9 mouse cellular contexts compared by ENCODE assay signal in the genomic region with DNA sequence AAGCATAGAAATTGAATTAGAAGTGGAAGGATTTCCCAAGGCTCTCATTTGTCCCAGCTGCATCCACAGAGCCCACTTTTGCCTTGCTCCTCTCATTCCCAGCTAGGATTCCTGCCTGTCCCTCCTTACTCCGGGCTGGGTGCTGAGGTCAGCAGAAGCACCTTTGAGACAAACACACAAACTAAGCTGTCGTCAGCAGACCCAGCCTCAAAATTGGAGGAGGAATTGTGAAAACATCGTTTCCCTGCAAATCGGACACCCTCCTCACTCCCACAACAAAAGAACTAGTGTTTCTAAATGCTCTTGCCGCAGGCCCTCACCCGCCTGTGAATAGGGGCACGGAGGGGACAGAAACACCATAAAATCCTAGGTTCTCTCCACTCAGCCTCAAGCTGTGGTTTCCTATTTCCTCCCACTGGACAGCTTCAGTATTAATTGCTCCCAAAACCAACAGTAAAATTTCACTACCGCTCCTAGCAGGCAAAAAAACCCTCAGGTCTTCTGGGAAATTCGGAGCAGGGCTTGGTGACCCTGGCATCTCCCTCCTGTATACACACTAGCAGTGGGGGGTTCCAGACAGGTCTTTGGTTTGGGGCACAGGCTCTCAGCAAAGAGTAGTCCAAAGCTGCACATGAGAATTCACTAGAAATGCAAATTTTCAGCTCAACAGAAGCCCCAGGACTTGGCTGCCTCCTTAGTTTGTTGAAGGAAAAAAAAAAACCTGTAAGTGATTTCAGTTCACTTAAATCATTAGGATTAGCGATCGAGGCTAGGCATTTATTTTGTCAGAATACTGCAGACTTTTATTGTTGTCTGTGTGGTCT.
DNase-seq lines count a peak whose midpoint lies in the region; ATAC-seq lines count a peak whose summit lies in the region.
"Had no signal": no experiment of that assay in that cellular context is flagged by ENCODE, and none has a peak within 500 bp of the region (broad histone marks: within the 10 kb centered on the region; RNA-seq: fewer than 3 reads in every experiment).

No protein-coding gene starts in this region.

- H3K27ac ChIP-seq in lung, embryonic 16.5 days (ENCODE audit: low read length) = peak overlapping the region; percentile 90
- H3K27ac ChIP-seq in embryonic facial prominence, embryonic 14.5 days (replicated peaks; ENCODE audit: low read depth, low read length) = peak overlapping the region; percentile 72
- H3K27ac ChIP-seq in hindbrain, embryonic 15.5 days (replicated peaks) = peak overlapping the region; percentile 16; the same call in 1 of the 2 replicates
- peak overlapping the region; percentile 15; the same call in 1 of the 2 replicates for H3K27ac ChIP-seq in neural tube, embryonic 12.5 days

- no peak overlapping the region for H3K4me3 ChIP-seq in lung, embryonic 16.5 days (ENCODE audit: low read length)
- H3K4me3 ChIP-seq in embryonic facial prominence, embryonic 14.5 days (ENCODE audit: low read depth, low read length) = peak overlapping the region; percentile 16; the same call in 1 of the 2 replicates
- no peak overlapping the region for H3K4me3 ChIP-seq in hindbrain, embryonic 15.5 days
- H3K4me3 ChIP-seq in neural tube, embryonic 12.5 days = no peak overlapping the region
- H3K4me3 ChIP-seq: megakaryocyte, embryonic 14.5 days had no signal

- H3K27me3 ChIP-seq in lung, embryonic 16.5 days (ENCODE audit: control insufficient read depth, insufficient read depth, low read depth, low read length) = no peaks in the 10 kb centered on the region
- no peaks in the 10 kb centered on the region for H3K27me3 ChIP-seq in embryonic facial prominence, embryonic 14.5 days (replicated peaks; ENCODE audit: control insufficient read depth, insufficient read depth, low read length)
- H3K27me3 ChIP-seq in hindbrain, embryonic 15.5 days = no peaks in the 10 kb centered on the region
- H3K27me3 ChIP-seq in neural tube, embryonic 12.5 days (replicated peaks) = no peaks in the 10 kb centered on the region
- H3K27me3 ChIP-seq: megakaryocyte, embryonic 14.5 days had no signal

- 0 out of 2 replicates have a peak overlapping the region, but pooled peaks have one; percentile 11 for H3K4me2 ChIP-seq in lung, embryonic 16.5 days (ENCODE audit: low read depth, low read length)
- H3K4me2 ChIP-seq in embryonic facial prominence, embryonic 14.5 days (ENCODE audit: low read depth, low read length) = peak overlapping the region; percentile 51
- peak overlapping the region; percentile 20 for H3K4me2 ChIP-seq in hindbrain, embryonic 15.5 days
- peak overlapping the region; percentile 44 for H3K4me2 ChIP-seq in neural tube, embryonic 12.5 days (replicated peaks)

- H3K4me1 ChIP-seq in lung, embryonic 16.5 days (replicated peaks; ENCODE audit: control insufficient read depth, insufficient read depth, low read length) = peaks cover 26% of the 10 kb centered on the region
- H3K4me1 ChIP-seq in embryonic facial prominence, embryonic 14.5 days (ENCODE audit: control insufficient read depth, insufficient read depth, low read length) = peaks cover 17% of the 10 kb centered on the region
- H3K4me1 ChIP-seq in hindbrain, embryonic 15.5 days (replicated peaks) = peaks cover 18% of the 10 kb centered on the region
- H3K4me1 ChIP-seq in neural tube, embryonic 12.5 days = peaks cover 14% of the 10 kb centered on the region
- H3K4me1 ChIP-seq: megakaryocyte, embryonic 14.5 days had no signal

- H3K36me3 ChIP-seq in lung, embryonic 16.5 days (ENCODE audit: control insufficient read depth, insufficient read depth, low read length) = no peaks in the 10 kb centered on the region
- H3K36me3 ChIP-seq in embryonic facial prominence, embryonic 14.5 days (ENCODE audit: control insufficient read depth, insufficient read depth, low read length) = no peaks in the 10 kb centered on the region
- H3K36me3 ChIP-seq in hindbrain, embryonic 15.5 days = no peaks in the 10 kb centered on the region
- no peaks in the 10 kb centered on the region for H3K36me3 ChIP-seq in neural tube, embryonic 12.5 days

- ATAC-seq in lung, embryonic 16.5 days (ENCODE audit: low read depth) = no peak
- peak; percentile 64 for ATAC-seq in embryonic facial prominence, embryonic 14.5 days (ENCODE audit: low read depth)
- ATAC-seq in hindbrain, embryonic 15.5 days (ENCODE audit: low FRiP score, low read depth) = no peak
- ATAC-seq in neural tube, embryonic 12.5 days (ENCODE audit: low FRiP score, low read depth) = peak; percentile 70

- no peak for DNase-seq in lung, postnatal 14 days
- DNase-seq in embryonic facial prominence, embryonic 14.5 days (ENCODE audit: low spot score) = peak; percentile 72
- no peak for DNase-seq in right cerebral cortex, postnatal 10 days (ENCODE audit: low spot score in 2 of 2)
- no peak for DNase-seq in lung, postnatal 36 days
- DNase-seq in frontal cortex, postnatal 10 days (ENCODE audit: low spot score in 2 of 2) = no peak

- no peaks in the 10 kb centered on the region for H3K9me3 ChIP-seq in lung, embryonic 16.5 days (ENCODE audit: control insufficient read depth, low read length)
- H3K9me3 ChIP-seq in embryonic facial prominence, embryonic 14.5 days (ENCODE audit: control insufficient read depth, low read length) = no peaks in the 10 kb centered on the region
- no peaks in the 10 kb centered on the region for H3K9me3 ChIP-seq in hindbrain, embryonic 15.5 days
- no peaks in the 10 kb centered on the region for H3K9me3 ChIP-seq in neural tube, embryonic 12.5 days

- H3K9ac ChIP-seq in lung, embryonic 16.5 days (ENCODE audit: low read length) = peak overlapping the region; percentile 53
- H3K9ac ChIP-seq in embryonic facial prominence, embryonic 14.5 days (ENCODE audit: low read depth, low read length) = 0 out of 2 replicates have a peak overlapping the region, but pooled peaks have one; percentile 9
- no peak overlapping the region for H3K9ac ChIP-seq in hindbrain, embryonic 15.5 days
- no peak overlapping the region for H3K9ac ChIP-seq in neural tube, embryonic 12.5 days

- 35% methylated on average over 11 of the region's 11 CpGs for WGBS in lung, embryonic 16.5 days
- WGBS in embryonic facial prominence, embryonic 14.5 days = 11% methylated on average over 11 of the region's 11 CpGs
- WGBS in hindbrain, embryonic 15.5 days = 33% methylated on average over 11 of the region's 11 CpGs
- 9% methylated on average over 11 of the region's 11 CpGs for WGBS in neural tube, embryonic 12.5 days

Comparison
In these comparisons a context has a peak if more than half of its experiments do, and no peak if none do; other contexts are left out.
1. ATAC-seq: peak in embryonic facial prominence, embryonic 14.5 days (single experiment) and neural tube, embryonic 12.5 days (single experiment); none in lung, embryonic 16.5 days (single experiment) and hindbrain, embryonic 15.5 days (single experiment).
2. H3K27ac ChIP-seq: peak in every context shown above with its lines; median percentile 90 in lung, embryonic 16.5 days; 72 in embryonic facial prominence, embryonic 14.5 days; 16 in hindbrain, embryonic 15.5 days; 15 in neural tube, embryonic 12.5 days.
3. H3K9ac ChIP-seq: peak in lung, embryonic 16.5 days (single experiment) and embryonic facial prominence, embryonic 14.5 days (single experiment); none in hindbrain, embryonic 15.5 days (single experiment) and neural tube, embryonic 12.5 days (single experiment).
4. Peak in every context shown above with its lines, with median percentiles within 50 percentile points of each other: H3K4me2 ChIP-seq.